8 mouse cellular contexts compared by ENCODE assay signal in the genomic region with DNA sequence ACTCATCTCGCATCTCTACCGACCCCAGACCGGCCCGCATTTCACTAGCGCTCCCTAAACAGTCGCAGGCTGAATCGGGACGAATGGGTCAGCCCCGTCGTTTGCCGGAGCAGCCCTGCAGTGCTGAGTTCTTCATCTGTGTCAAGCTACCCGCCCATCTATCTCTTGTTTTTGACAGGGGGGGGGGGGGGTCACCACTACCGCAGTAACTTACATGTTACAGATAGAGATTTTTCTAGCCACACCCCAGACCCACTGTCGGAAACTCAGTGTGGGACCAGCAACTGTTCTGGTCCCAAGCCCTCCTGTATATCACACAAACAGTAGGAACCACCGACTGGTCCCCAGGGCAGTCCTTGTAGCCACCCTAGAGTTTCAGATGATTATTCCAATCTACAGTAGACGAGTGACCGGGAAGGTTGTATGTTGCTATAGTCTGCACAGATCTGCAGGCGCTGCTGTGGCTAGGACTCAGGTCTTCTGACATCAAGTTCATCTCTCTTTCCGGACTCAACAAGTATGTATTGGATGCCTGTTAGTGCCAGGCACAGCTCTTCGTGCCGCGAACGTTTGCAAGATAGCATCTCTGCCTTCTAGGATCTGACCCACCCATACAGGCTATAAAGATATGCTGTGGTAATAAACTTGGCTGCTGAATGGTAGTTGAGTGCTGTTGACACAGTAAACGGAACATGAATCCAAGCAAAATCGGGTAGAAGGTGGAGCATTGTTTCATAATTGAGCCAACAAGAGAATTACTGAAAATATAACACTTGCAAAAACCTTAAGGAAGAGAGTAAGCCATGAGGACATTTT. TPM values are rescaled to one million over a fixed set of nuclear protein-coding genes. Genes with fewer than 3 reads are reported as not detected.
A peak's percentile ranks its signal among the peaks of the same experiment; 100 is the strongest.
DNase-seq lines count a peak whose midpoint lies in the region; ATAC-seq and TF ChIP-seq lines count a peak whose summit lies in the region.

No protein-coding gene starts in this region.

- no peak for DNase-seq in kidney, adult 11 months
- no peak for DNase-seq in hindbrain, embryonic 14.5 days (ENCODE audit: low spot score)
- DNase-seq in gastrocnemius, postnatal 10 days = no peak
- no peak for DNase-seq in cerebellum, postnatal 10 days
- DNase-seq in gastrocnemius, postnatal 25 days = no peak

- no peak for TF ChIP-seq CTCF in cortical plate, adult 2 months (IDR thresholded peaks at IDR 0.05; ENCODE audit: extremely low read depth, insufficient read depth, low read length)

- 30% methylated on average over 25 of the region's 25 CpGs for WGBS in kidney, embryonic 15.5 days
- 37% methylated on average over 25 of the region's 25 CpGs for WGBS in hindbrain, embryonic 14.5 days
- WGBS in midbrain, embryonic 12.5 days = 37% methylated on average over 25 of the region's 25 CpGs

- peak; percentile 24 for ATAC-seq in kidney, embryonic 15.5 days (replicated peaks; ENCODE audit: low FRiP score)
- peak; percentile 39 for ATAC-seq in hindbrain, embryonic 14.5 days (ENCODE audit: low FRiP score)
- ATAC-seq in midbrain, embryonic 12.5 days (ENCODE audit: low FRiP score, low read depth) = peak; percentile 42

- H3K36me3 ChIP-seq in kidney, embryonic 15.5 days = no peaks in the 10 kb centered on the region
- no peaks in the 10 kb centered on the region for H3K36me3 ChIP-seq in hindbrain, embryonic 14.5 days (replicated peaks; ENCODE audit: control insufficient read depth, insufficient read depth)
- no peaks in the 10 kb centered on the region for H3K36me3 ChIP-seq in midbrain, embryonic 12.5 days

- peak overlapping the region; percentile 77 for H3K9ac ChIP-seq in kidney, embryonic 15.5 days
- peak overlapping the region; percentile 83 for H3K9ac ChIP-seq in hindbrain, embryonic 14.5 days
- H3K9ac ChIP-seq in midbrain, embryonic 12.5 days (replicated peaks) = peak overlapping the region; percentile 84

- H3K27ac ChIP-seq in kidney, embryonic 15.5 days = peak overlapping the region; percentile 62; the same call in 1 of the 2 replicates
- peak overlapping the region; percentile 57 for H3K27ac ChIP-seq in cortical plate, adult 2 months (ENCODE audit: insufficient read depth, low read length)
- H3K27ac ChIP-seq in hindbrain, embryonic 14.5 days = peak overlapping the region; percentile 79
- H3K27ac ChIP-seq in midbrain, embryonic 12.5 days (replicated peaks) = no peak overlapping the region

- peaks cover 11% of the 10 kb centered on the region for H3K4me1 ChIP-seq in kidney, embryonic 15.5 days
- peaks cover 6% of the 10 kb centered on the region for H3K4me1 ChIP-seq in cortical plate, adult 2 months (ENCODE audit: control insufficient read depth, insufficient read depth, low read length)
- 0 out of 2 replicates have a peak, but pooled peaks cover 5% of the 10 kb centered on the region for H3K4me1 ChIP-seq in hindbrain, embryonic 14.5 days (replicated peaks; ENCODE audit: control insufficient read depth, insufficient read depth, low read length)
- H3K4me1 ChIP-seq in midbrain, embryonic 12.5 days = peaks cover 10% of the 10 kb centered on the region; the same call in 1 of the 2 replicates

- no peaks in the 10 kb centered on the region for H3K9me3 ChIP-seq in kidney, embryonic 15.5 days (replicated peaks)
- no peaks in the 10 kb centered on the region for H3K9me3 ChIP-seq in hindbrain, embryonic 14.5 days (ENCODE audit: control insufficient read depth, low read length)
- H3K9me3 ChIP-seq in midbrain, embryonic 12.5 days = 0 out of 2 replicates have a peak, but pooled peaks cover 3% of the 10 kb centered on the region

- TF ChIP-seq POLR2A in cortical plate, adult 2 months (IDR thresholded peaks at IDR 0.05; ENCODE audit: extremely low read depth, insufficient read depth, low read length) = no peak

- H3K27me3 ChIP-seq in kidney, embryonic 15.5 days = 0 out of 2 replicates have a peak, but pooled peaks cover 3% of the 10 kb centered on the region
- H3K27me3 ChIP-seq in hindbrain, embryonic 14.5 days (ENCODE audit: control insufficient read depth, insufficient read depth, low read length) = no peaks in the 10 kb centered on the region
- peaks cover 30% of the 10 kb centered on the region for H3K27me3 ChIP-seq in midbrain, embryonic 12.5 days

- peak overlapping the region; percentile 78 for H3K4me2 ChIP-seq in kidney, embryonic 15.5 days
- H3K4me2 ChIP-seq in hindbrain, embryonic 14.5 days (replicated peaks) = peak overlapping the region; percentile 75
- H3K4me2 ChIP-seq in midbrain, embryonic 12.5 days (replicated peaks) = peak overlapping the region; percentile 70

- peak overlapping the region; percentile 82 for H3K4me3 ChIP-seq in kidney, embryonic 15.5 days (replicated peaks)
- H3K4me3 ChIP-seq in cortical plate, adult 2 months (ENCODE audit: insufficient read depth, low read length) = peak overlapping the region; percentile 78
- H3K4me3 ChIP-seq in hindbrain, embryonic 14.5 days (replicated peaks; ENCODE audit: low read length) = peak overlapping the region; percentile 82
- H3K4me3 ChIP-seq in midbrain, embryonic 12.5 days = peak overlapping the region; percentile 78

RNA-seq across cellular contexts. Expression of gene Anks6, which starts 0.5 kb away (rescaled TPM):
- 5.5 and 6.5 TPM in 2 replicates for polyA plus RNA-seq in kidney, embryonic 15.5 days (2015; fragmentation: Nextera tagmentation; extraction: Ambion mirVana)
- polyA plus RNA-seq in cortical plate, adult 2 months (2012; rRNA removed) = 18.4 and 20.7 TPM in 2 replicates
- polyA plus RNA-seq in hindbrain, embryonic 14.5 days (2014; fragmentation: Nextera tagmentation; extraction: Ambion mirVana) = 4.8 and 5.0 TPM in 2 replicates
- 6.0 and 6.5 TPM in 2 replicates for polyA plus RNA-seq in midbrain, embryonic 12.5 days (2016; fragmentation: Nextera tagmentation; extraction: Ambion mirVana)
- 1 to 10 TPM; 4.7 to 7.1 TPM for total RNA-seq in gastrocnemius, postnatal 10 days (2021)
- 1 to 10 TPM; 1.2 to 2.1 TPM for total RNA-seq in gastrocnemius, postnatal 25 days (2021)

RNA-seq across cellular contexts. Expression of gene Galnt12, which starts 34.0 kb away (rescaled TPM):
- polyA plus RNA-seq in kidney, embryonic 15.5 days (2015; fragmentation: Nextera tagmentation; extraction: Ambion mirVana) = 9.0 and 10.6 TPM in 2 replicates
- 2.5 TPM in 2 replicates for polyA plus RNA-seq in cortical plate, adult 2 months (2012; rRNA removed)
- 1.2 TPM in 2 replicates for polyA plus RNA-seq in hindbrain, embryonic 14.5 days (2014; fragmentation: Nextera tagmentation; extraction: Ambion mirVana)
- 4.4 and 8.5 TPM in 2 replicates for polyA plus RNA-seq in midbrain, embryonic 12.5 days (2016; fragmentation: Nextera tagmentation; extraction: Ambion mirVana)
- total RNA-seq in gastrocnemius, postnatal 10 days (2021) = under 1 TPM; 0.72 to 0.73 TPM
- total RNA-seq in gastrocnemius, postnatal 25 days (2021) = under 1 TPM; 0.16 to 0.20 TPM
